Mouse (Mus musculus): ENCODE data around the gene Mast2. TPM values are rescaled to one million over a fixed set of nuclear protein-coding genes. Genes with fewer than 3 reads are reported as not detected.

The Mast2 gene
- polyA plus RNA-seq, 1 experiment from 2014 or later, result 21.5 TPM

Other genes starting within 250 kb of the Mast2 start
- 25.6 and 25.8 TPM in 2 replicates for gene Pik3r3, start 242.6 kb downstream of the Mast2 start, polyA plus RNA-seq (2016; fragmentation: Nextera tagmentation; extraction: Ambion mirVana)
- 17.8 and 18.7 TPM in 2 replicates for gene Ipp, start 43.4 kb upstream of the Mast2 start, polyA plus RNA-seq (2016; fragmentation: Nextera tagmentation; extraction: Ambion mirVana)
- 23.3 and 26.3 TPM in 2 replicates for gene Tmem69, start 91.8 kb upstream of the Mast2 start, polyA plus RNA-seq (2016; fragmentation: Nextera tagmentation; extraction: Ambion mirVana)
- 31.2 and 32.9 TPM in 2 replicates for gene Gpbp1l1, start 93.5 kb upstream of the Mast2 start, polyA plus RNA-seq (2016; fragmentation: Nextera tagmentation; extraction: Ambion mirVana)
- gene Ccdc17, start 132.5 kb upstream of the Mast2 start, polyA plus RNA-seq (2016; fragmentation: Nextera tagmentation; extraction: Ambion mirVana), result 3.1 and 3.4 TPM in 2 replicates
- 116 and 121 TPM in 2 replicates for gene Nasp, start 163.8 kb upstream of the Mast2 start, polyA plus RNA-seq (2016; fragmentation: Nextera tagmentation; extraction: Ambion mirVana)
- 550 and 559 TPM in 2 replicates for gene Akr1a1, start 187.5 kb upstream of the Mast2 start, polyA plus RNA-seq (2016; fragmentation: Nextera tagmentation; extraction: Ambion mirVana)
- gene Prdx1, start 221.4 kb upstream of the Mast2 start, polyA plus RNA-seq (2016; fragmentation: Nextera tagmentation; extraction: Ambion mirVana), result 963 and 983 TPM in 2 replicates
- 31.8 and 34.5 TPM in 2 replicates for gene Mmachc, start 244.2 kb upstream of the Mast2 start, polyA plus RNA-seq (2016; fragmentation: Nextera tagmentation; extraction: Ambion mirVana)
- 15.9 and 17.5 TPM in 2 replicates for gene Ccdc163, start 244.3 kb upstream of the Mast2 start, polyA plus RNA-seq (2016; fragmentation: Nextera tagmentation; extraction: Ambion mirVana)